Mouse (Mus musculus) left cerebral cortex, adult 11 months (tissue): Measurements from ENCODE around the gene Gm21958.

Source experiments
- DNase-seq: peaks from one replicate; pipeline ENCODE4 v3.0.0; 2022; ENCODE audit warnings: low spot score

The Gm21958 gene

GRCm38 (mm10) chr3:54714253-54714652 lies at the start of gene Gm21958:
TSS of gene Gm21958 (minus strand) at chr3:54714353.
- no peak for DNase-seq

GRCm38 (mm10) chr3:54761258-54761657 lies 47.1 kb upstream of the Gm21958 start:
- no peak for DNase-seq

- DNase-seq, result no peak
Observed at GRCm38 (mm10) chr3:54760321-54761115, 46.4 kb upstream of the Gm21958 start.

- DNase-seq, result no peak
Observed at GRCm38 (mm10) chr3:54759211-54759610, 45.1 kb upstream of the Gm21958 start.

GRCm38 (mm10) chr3:54757446-54757845 lies 43.3 kb upstream of the Gm21958 start:
- no peak for DNase-seq

- DNase-seq, result no peak
Observed at GRCm38 (mm10) chr3:54756058-54756457, 41.9 kb upstream of the Gm21958 start.

GRCm38 (mm10) chr3:54755145-54756041 lies 41.2 kb upstream of the Gm21958 start, which contains the start of gene Smad9:
TSS of gene Smad9 (plus strand) at chr3:54755582.
- peak; percentile 48 for DNase-seq

- DNase-seq, result no peak
Observed at GRCm38 (mm10) chr3:54753411-54753810, 39.3 kb upstream of the Gm21958 start.

GRCm38 (mm10) chr3:54745799-54746198 lies 31.6 kb upstream of the Gm21958 start:
- DNase-seq, result no peak

- DNase-seq, result no peak
Observed at GRCm38 (mm10) chr3:54741965-54742364, 27.8 kb upstream of the Gm21958 start.

GRCm38 (mm10) chr3:54737317-54737716 lies 23.2 kb upstream of the Gm21958 start:
- no peak for DNase-seq

- DNase-seq, result no peak
Observed at GRCm38 (mm10) chr3:54736101-54736927, 22.2 kb upstream of the Gm21958 start.

GRCm38 (mm10) chr3:54735247-54736046 lies 21.3 kb upstream of the Gm21958 start, which contains the start of the genes Exosc8 and Alg5:
TSS of gene Exosc8 (minus strand) at chr3:54735393.
TSS of gene Alg5 (plus strand) at chr3:54735539.
- peak; percentile 81 for DNase-seq

- DNase-seq, result peak; percentile 71
Observed at GRCm38 (mm10) chr3:54734411-54735246, 20.5 kb upstream of the Gm21958 start.

- DNase-seq, result no peak
Observed at GRCm38 (mm10) chr3:54732371-54732770, 18.2 kb upstream of the Gm21958 start.

- no peak for DNase-seq
Observed at GRCm38 (mm10) chr3:54731626-54732150, 17.5 kb upstream of the Gm21958 start.

GRCm38 (mm10) chr3:54728100-54728499 lies 13.9 kb upstream of the Gm21958 start:
- no peak for DNase-seq

GRCm38 (mm10) chr3:54727588-54727987 lies 13.4 kb upstream of the Gm21958 start:
- no peak for DNase-seq

GRCm38 (mm10) chr3:54725344-54725743 lies 11.2 kb upstream of the Gm21958 start:
- no peak for DNase-seq
